Mouse (Mus musculus): ENCODE measurements around the gene Zfyve28.
A peak's percentile ranks its signal among the peaks of the same experiment; 100 is the strongest.

The Zfyve28 gene

GRCm38 (mm10) chr5:34288154-34288716, at the start of gene Zfyve28, which contains the start of gene Cfap99:
TSS of gene Zfyve28 (minus strand) at chr5:34288449.
TSS of gene Cfap99 (plus strand) at chr5:34288600.
- peak; percentile 93 for DNase-seq (ENCODE audit: low read depth, low spot score)

- DNase-seq (ENCODE audit: low read depth, low spot score): no peak
These were observed 48.7 kb upstream of the Zfyve28 start for GRCm38 (mm10) chr5:34336775-34337450.

GRCm38 (mm10) chr5:34336097-34336774, 48.0 kb upstream of the Zfyve28 start, which contains the start of gene Rnf4:
TSS of gene Rnf4 (plus strand) at chr5:34336289.
- peak; percentile 98 for DNase-seq (ENCODE audit: low read depth, low spot score)

DNA sequence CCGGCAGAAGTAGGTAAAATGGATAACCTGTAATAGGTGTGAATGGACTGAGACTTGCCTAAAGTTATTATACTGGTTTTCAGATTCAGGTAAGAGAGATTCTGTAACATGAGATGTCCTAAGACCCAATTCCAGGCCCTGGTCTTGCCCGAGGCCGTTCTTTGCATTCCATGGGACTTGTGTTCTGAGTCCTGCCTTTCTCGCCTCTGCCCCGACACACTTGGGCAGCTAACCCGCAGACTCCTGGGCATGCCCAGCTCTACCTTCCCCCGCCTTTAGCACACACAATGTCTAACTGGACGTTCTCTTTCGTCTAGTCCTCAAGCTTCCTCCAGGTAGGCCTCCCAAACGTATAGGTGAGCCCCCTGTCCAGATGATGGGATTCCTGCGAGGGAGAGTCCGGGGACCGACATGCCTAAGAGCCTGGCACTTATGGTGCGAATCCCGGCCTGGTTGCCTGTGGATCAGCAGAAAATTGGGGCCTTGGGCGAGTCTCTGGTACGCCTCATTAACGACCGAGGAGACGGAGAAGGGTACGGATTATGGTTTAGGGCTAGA, 47.4 kb upstream of the Zfyve28 start:
- DNase-seq (ENCODE audit: low read depth, low spot score): no peak

GRCm38 (mm10) chr5:34334081-34334480, 45.8 kb upstream of the Zfyve28 start:
- DNase-seq (ENCODE audit: low read depth, low spot score): no peak

DNA sequence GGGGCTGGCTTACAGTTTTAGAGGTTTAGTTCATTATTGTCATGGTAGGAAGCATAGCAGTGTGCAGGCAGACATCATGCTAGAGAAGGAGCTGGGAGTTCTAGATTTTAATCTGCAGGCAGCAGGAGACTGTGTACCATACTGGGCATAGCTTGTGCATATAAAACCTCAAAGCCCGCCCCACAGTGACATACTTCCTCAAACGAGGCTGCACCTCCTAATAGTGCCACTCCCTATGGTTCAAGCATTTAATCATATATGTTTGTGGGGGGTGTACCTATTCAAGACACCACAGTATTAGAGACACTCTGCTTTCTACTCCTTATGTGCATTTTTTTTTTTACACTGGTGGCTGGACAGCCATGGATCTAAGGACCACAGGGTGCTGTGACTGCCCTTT, 41.9 kb upstream of the Zfyve28 start:
- DNase-seq (ENCODE audit: low read depth, low spot score): no peak

- DNase-seq (ENCODE audit: low read depth, low spot score): no peak
These were observed 38.8 kb upstream of the Zfyve28 start for GRCm38 (mm10) chr5:34326875-34327576.

GRCm38 (mm10) chr5:34326249-34326691, 38.0 kb upstream of the Zfyve28 start:
- DNase-seq (ENCODE audit: low read depth, low spot score): no peak

GRCm38 (mm10) chr5:34325286-34325685, 37.0 kb upstream of the Zfyve28 start:
- peak; percentile 27 for DNase-seq (ENCODE audit: low read depth, low spot score)

DNA sequence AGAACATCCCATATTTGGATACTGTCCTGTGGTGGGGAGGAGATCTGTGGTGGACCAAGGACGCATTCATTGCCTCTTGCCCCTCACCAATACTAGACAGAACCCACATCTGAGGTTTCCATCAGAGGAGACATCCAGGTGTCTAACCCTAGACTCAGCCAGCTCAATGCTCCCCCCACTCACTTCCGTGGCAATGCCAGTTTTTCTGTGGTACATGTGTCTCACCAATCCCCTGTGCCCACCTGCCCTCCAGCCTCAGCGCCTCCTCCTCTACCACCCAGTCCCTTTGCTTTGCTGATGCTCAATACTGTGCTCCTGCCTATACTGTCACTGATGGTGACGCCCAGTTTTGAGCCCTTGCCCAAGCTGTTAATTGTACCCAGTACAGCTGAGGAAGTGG, 33.0 kb upstream of the Zfyve28 start:
- DNase-seq (ENCODE audit: low read depth, low spot score): no peak

GRCm38 (mm10) chr5:34319491-34320034, 31.3 kb upstream of the Zfyve28 start:
- DNase-seq (ENCODE audit: low read depth, low spot score): no peak

GRCm38 (mm10) chr5:34309016-34309415, 20.8 kb upstream of the Zfyve28 start:
- DNase-seq (ENCODE audit: low read depth, low spot score): no peak

DNA sequence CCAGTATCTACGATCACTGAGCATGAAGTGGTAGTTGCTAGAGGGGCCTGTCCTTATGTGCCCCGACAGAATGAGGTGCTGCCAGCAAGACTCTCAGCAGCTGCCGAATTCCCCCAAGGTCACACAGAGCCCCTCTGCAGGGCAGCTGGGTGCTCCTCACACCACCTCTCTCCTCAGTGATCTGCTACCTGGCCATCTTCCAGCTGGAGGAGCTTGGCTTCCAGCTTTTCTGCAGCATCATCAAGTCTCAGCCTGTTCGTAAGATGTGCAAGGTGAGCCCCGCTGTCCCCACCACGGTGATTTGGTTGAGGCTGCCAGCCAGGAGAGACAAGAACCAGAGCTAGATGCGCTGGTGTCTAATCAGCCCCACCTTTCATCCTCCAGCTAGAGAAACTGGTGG, 14.1 kb upstream of the Zfyve28 start:
- DNase-seq (ENCODE audit: low read depth, low spot score): no peak

DNA sequence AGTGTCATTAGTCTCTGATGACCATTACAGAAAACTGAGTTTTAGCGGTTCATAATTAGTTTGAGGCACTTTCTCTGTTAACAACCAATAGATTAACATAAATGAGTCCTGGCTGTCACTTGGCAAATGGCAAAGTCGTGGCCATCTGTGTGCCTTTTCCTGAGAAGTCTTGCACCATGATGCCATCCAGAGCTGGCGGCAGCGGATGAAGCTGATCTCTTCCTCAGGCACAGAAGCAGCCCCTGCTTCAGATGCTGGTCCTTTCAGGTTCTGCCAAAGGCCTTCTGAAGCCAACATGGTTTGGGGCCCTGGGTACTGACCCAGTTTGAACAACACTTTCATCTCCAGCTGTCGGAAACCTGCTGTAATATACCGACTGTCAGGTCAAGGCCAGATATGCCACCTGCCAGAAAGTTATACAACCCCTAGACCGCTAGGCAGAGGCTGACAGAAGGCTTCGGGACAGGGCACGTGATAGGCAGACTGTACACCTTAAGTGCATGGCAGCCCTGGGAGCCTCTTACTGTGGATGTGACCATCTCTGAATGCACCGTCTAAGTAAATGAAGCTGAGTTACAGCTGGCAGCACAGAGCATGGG, 10.8 kb upstream of the Zfyve28 start:
- no peak for DNase-seq (ENCODE audit: low read depth, low spot score)

DNA sequence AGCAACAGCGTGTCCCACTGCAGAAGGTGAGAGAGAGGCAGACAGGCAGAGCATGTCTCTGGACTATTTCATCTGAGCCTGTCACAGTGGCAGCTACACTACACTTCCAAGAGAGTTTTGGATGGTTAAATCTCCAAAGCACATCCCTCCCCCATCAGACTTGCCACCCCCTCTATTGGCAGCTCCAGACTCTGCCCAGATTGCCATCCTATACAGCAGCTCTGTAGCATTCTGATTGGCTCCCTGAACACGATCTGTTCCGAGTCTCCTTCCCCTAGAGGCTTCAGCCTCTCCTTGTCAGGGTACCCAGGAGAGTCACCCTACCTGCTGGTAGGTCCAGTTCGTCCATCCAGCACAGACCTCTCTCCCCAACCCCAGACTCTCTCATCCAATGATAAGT, 9.8 kb upstream of the Zfyve28 start:
- DNase-seq (ENCODE audit: low read depth, low spot score): no peak

DNA sequence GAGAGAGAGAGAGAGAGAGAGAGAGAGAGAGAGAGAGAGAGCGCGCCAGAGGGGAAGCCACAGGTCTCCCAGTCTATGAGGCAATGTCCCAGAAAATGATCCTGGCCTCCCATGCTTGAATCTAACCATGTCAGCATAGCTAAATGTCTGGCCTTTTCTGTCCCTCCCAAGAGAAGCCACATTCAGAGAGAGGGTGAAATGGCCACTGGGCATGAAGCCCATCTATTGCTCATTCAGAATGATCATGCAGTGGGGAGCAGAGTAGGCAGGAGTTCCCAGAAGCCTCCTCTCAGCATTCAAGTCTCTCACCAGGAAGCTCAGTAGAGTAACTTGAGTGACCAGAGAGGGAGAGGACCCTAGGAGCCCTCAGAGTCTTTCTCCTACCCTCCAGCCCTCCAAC, 6.9 kb upstream of the Zfyve28 start:
- no peak for DNase-seq (ENCODE audit: low read depth, low spot score)

DNA sequence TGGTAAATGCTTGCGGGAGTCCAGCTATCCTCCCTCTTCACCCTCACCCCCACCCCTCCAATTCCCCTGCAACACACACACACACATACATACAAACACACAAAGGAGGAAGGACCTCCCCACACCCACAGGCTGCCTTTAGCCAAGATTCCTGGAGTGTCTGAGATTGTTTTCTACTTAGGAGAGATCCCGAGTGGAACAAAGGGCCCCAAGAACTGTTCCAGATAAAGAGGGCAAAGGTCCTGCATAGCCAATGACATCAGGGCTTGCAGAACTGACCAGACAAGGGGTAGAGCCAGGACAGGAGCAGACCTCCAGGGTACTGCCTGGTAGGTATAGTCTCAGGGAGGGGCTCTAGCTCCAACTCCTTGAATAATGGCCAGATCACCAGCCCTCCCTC, 6.4 kb upstream of the Zfyve28 start:
- no peak for DNase-seq (ENCODE audit: low read depth, low spot score)

DNA sequence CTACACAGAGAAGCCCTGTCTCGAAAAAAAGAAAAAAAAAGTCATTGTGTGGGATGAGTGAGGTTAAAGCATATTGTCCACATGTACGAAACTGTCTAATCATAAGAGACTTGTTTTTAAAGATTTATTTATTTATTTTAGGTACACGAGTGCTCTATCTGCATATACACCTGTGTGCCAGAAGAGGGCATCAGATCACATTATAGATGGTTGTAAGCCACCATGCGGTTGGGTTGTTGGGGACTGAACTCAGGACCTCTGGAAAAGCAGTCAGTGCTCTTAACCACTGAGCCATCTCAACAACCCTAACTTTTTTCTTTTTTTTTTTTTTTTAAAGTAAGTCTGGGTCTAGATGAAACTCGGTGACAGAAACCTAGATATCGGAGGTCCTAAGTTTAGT, 5.1 kb upstream of the Zfyve28 start:
- no peak for DNase-seq (ENCODE audit: low read depth, low spot score)

- DNase-seq (ENCODE audit: low read depth, low spot score): no peak
These were observed 1.0 kb upstream of the Zfyve28 start for GRCm38 (mm10) chr5:34289286-34289685.

- DNase-seq (ENCODE audit: low read depth, low spot score): no peak
These were observed 457 bp downstream of the Zfyve28 start for GRCm38 (mm10) chr5:34287838-34288145.
